Mouse (Mus musculus) kidney, adult 18-20 months (tissue): ENCODE measurements around the gene Stk10.

Source experiments
- DNase-seq: peaks from one replicate; pipeline ENCODE4 v3.0.0; 2021

Stk10 gene

DNA sequence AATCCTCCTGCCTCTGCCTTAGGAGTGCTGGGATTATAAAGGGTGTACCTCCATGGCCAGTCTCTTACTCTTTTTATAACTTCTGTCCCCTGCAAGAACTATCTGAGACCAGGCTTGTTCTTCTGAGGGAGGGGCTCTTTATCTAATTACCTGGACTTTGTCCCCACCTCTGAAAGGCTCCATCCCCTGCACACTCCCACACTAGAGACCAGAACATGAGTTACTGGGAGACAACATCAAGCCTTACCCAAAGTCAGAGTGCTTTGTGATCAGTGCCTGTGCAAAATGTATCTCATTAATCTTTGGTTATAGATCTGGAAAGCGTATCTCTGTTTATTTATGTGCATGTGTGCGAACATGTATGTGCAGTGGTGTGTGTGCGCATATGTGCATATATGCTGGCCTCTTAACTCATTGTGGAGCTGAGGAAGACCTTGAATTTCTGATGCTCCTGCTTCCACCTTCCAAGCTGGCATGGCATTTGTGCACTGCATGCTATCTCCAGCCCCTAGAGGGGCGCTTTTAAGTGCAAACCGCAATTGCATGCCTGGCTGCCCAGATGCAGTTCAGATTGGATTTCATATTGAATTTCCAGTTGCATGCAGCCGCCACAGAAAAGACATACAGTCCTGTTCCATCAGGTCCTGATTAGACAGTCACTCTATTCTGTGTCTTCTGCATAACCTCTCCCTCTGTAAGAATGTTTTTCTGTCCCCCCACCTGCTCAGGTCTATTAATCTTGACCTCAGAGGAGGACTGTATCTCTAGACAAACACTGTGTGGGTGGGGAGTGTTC lies 43.1 kb downstream of the Stk10 start:
- no peak for DNase-seq

DNA sequence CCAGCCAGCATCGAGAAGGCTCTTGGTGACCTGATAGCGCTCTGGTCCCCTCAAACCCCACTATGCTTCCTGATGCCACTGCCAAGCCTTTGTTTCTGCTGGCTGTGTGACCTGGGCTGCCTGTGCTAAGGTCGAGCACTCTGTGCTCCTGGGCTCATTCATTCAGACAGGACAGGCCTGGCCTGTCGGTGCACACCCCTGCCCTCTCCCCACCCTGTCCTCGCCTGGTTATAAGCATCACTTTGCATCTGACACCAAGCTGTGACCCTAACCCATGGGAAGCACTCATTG lies 43.6 kb downstream of the Stk10 start:
- DNase-seq: no peak

DNA sequence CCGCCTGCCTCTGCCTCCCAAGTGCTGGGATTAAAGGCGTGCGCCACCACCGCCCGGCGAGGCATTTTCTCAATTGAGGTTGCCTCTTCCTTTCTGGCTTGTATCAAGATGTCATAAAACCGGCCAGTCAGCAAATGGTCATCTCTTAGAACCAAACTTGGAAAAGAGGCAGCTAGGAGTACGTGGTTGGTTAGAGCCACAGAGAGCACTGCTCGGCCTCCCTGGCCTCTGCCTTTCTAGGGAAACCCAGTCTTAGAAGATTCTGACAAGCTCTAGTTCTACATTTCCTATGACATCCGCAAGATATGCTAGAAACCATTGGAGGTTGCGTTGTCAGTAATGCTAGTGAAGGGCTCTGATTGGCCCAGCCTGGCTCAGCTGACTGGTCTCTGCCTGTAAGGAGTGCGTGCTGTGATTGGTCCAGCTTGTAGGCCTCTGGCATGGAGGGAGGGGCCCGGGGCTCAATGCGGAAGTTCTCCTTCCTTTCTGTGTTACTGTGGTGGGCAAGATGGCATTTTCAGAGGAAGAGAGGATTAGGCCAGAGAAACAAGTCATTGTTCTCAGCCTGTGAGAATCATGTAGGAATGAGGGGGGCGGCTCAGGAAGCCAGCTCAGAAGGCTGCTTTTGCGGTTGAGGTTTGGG lies 47.3 kb downstream of the Stk10 start:
- DNase-seq: peak; percentile 13

DNA sequence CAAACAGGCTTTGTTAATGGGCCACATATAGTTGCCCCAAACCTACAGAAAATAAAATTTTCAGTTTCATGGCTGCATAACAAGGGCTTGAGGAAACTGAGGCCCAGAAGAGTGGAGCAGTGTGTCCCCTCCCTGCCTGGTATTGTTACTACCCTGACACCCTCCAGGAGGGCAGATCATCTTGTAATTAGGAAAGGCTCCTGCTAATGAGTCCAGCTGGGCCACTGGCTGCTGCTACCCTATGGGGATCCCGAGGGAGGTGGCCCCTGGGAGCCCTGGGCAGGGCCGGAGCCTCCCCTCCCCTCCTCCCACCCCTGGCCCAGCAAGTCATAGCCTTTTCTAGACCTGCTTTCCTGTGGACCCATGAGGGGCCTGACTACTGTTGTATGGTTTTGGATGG lies 47.9 kb downstream of the Stk10 start:
- no peak for DNase-seq

DNA sequence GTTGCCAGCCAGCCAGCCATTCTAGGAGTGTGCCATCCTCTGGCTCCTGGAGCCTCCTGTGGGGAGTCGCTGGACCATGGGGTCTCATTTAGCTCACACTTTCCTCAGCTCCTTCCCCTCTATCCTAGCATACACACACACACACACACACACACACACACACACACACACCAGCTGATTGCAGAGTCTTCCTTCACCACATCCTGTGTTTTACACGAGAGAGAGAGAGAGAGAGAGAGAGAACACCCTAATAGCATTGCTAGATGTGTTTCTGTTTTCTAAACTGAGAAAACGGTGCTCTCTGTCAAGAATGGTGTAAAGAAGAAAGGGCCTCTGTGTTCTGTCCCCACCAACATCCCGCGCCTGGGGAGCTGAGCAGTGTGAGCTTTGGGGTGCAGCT lies 49.7 kb downstream of the Stk10 start:
- no peak for DNase-seq

DNA sequence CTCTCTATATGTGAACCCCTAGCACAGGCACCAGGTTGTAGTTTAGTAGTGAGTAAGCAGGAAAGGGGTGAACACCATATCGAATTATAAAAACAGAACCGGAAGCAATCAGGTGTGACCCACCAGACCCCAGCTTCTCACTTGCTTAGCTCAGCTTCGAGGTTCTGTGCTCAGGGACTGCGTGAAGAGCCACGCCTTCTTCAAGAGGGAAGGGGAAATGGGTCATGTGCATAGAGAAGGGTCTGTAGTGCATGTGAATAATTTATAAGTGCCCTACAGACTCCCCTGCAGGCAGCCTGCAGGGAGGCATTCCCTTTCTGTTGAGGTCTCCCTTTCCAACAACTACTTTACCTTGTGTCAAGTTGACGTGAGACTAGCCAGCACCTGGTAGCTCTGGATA lies 52.9 kb downstream of the Stk10 start:
- DNase-seq: no peak

DNA sequence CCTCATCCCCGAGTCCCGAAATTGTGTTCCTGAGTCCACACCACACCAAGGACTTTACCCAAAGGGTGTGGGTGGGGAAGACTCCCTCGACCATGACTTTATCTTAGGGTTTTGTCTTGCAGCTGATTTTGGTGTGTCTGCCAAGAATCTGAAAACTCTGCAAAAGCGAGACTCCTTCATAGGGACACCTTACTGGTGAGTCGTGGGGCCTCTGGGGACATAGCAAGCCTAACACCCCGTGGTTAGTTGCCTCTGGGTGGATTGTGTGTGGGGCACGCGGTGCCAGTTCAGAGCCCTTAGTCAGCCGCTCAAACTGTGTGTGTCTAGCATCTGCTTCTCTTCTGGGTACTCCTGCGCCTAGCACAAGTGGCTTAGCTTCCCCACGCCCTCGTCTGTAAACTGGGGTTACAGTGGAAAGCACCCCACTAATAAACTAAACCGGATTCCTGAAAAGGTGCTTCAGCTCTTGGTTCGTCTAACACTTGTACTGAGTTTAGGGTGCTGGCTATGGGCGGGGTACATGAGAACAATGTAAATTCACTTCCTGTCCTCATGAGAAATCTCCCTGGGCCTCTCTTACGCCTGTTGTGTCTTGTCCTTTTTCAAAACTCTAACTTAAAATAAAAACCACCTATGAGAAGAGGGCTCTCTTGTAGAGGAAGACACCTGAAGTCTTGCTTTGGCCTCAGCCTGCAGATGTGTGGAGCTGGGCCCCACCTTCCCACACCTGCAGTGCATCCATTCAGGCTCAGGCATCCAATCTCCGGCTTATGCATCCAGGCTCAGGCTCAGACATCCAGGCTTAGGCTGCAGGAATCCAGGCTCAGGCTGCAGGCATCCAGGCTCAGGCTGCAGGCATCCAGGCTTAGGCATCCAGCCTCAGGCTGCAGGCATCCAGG lies 54.3 kb downstream of the Stk10 start:
- no peak for DNase-seq

DNA sequence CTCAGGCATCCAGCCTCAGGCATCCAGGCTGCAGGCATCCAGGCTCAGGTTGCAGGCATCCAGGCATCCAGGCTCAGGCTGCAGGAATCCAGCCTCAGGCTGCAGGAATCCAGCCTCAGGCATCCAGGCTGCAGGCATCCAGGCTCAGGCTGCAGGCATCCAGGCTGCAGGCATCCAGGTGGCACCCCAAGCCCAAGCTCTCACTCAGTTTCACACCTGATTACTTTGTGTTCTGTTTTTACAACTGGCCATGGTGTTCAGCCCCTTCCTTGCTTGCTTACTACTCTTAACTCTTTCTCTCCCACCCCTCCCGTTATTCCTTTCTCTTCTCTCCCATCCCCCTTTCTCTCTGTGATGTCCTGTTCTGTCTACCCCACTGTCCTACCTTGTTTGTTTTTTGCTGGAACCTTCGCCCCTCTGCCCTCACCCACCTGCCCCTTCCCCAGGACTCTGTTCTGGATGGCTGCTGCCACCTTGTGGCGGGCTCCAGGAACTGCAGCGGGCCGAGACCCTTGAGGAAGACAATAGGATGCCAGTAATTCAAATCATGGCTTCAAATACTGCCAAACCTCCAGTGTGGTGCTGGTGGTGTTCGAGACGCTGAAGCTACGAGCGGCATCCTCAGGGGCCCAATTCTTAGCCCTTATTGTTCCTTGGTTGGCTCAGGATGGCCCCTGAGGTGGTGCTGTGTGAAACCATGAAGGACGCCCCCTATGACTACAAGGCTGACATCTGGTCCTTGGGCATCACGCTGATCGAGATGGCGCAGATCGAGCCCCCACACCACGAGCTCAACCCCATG lies 55.2 kb downstream of the Stk10 start:
- DNase-seq: peak; percentile 76

DNA sequence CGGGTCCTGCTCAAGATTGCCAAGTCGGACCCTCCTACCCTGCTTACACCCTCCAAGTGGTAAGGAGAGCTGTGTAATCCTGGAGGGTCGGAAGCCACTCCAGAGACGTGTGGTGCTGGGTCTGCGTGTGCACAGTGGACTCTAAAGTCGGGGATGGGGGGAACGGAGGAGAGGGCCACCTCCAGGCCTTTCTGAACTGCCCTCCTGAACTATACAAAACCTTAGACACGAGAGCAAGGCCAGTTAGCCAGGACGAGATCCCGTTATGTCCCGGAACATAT lies 55.7 kb downstream of the Stk10 start:
- no peak for DNase-seq

DNA sequence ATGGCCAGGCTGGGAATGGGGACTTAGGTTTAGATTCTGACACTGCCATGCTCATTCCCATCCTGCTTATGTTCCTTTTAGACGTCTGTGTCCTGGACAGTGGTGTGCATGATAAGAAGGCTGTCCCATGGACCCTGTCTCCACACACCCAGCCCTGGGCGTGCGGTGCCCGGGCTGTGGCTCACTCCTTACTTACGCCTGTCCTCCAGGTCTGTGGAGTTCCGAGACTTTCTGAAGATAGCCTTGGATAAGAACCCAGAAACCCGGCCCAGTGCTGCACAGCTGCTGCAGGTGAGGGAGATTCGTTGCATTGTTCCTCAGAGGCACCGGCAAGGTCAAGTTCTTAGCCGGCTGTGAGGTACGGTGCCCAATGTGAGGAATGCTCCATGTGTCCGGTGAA lies 56.1 kb downstream of the Stk10 start:
- no peak for DNase-seq

DNA sequence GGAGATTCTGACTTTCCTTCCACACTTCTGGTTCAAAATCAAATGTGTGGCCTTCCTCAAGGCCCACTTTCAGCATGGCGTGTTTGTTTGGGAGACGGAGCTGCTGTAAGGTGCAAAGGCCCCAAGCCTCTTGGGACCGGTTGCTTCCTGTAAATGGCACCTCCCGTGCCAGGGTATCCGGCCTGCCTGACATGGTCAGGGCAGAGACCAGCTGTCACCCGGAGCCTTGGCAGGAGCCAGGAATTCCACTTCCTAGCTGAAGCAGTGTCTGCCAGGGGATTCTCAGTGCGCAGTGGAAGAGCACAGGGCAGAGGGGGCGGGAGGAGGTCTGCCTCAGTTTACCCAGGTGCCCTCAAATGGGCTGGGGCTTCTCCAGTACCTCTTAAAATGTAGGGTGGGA lies 56.7 kb downstream of the Stk10 start:
- no peak for DNase-seq

DNA sequence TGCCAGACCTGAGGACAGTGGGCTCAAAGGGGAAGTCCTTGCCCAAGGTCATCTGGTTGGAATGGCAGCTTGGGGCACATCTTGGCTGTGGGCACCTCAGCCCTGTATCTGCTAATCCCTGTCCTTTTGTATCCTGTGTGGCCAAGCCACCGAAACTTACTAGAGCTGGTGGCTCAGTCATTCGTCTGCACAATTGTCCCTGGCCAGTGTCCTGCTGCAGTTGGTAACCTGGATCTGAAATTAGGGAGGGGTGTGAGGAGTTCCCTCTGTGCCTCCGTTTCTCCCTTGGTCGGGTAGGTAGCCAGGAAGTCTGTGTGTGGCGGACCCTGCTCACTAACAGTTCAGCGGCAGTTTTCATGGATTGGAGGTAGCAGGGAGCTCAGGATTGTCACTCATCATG lies 57.1 kb downstream of the Stk10 start:
- no peak for DNase-seq

DNA sequence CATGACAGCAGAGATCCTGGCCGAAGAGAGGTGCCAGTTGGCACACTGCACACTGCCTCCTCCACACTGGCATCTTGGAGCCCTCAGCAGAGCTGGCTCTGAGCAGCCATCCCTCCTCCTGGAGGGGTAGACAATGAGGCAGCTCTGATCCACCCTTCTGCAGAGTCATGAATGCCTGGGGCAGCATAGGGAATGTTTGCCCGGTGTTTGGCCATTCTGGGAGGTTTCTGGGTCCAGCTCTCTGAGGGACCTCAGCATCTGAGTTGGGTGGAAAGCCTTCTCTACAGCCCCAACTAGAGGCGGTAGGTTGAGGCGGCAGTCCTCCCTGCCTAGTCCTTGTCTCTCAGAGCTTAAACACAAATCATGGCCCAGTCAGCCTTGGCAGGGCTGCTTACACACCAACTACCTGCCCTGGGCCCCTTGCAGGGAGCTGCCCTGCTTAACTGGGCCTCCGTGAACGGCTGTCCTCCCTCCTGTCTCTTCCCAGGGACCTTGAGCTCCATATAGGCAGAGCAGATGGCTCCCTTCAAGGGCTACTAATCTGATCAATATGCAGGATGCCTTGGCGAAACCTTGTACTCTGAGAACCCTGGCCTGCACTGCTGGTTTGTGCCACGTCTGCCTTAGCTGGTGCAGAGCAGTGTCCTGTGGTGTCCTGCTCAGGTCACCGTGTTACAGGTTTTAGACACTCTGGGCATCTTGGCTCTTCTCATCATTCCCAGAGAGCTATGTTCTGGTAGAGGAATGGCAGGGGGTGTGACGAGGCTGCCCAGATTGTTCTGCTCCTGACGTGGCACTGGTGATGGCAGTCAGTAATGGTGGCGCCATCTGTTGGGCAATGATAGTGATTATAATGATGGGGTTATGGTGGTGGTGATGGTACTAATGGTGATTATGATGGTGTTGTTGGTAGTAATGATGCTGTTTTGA lies 59.1 kb downstream of the Stk10 start:
- DNase-seq: no peak

DNA sequence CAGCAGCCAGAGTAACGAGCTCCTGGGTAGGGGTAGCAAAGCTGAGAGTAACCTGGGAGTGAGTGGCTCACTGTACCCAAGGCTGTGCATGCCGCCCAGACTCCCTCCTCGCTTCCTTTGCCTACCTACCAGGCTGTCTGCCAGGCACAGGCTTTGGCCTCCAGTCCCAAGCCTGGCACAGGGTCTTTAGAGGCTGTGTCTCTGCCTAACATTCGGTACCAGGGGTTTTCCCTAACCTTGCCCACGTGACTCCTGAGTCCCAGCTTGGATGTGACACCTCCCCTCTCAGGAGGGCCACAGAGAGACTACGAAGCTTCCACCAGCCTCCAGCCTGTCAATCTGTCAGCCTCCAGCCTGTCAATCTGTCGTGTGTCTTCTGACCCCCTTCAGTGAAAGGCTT lies 60.0 kb downstream of the Stk10 start:
- no peak for DNase-seq

DNA sequence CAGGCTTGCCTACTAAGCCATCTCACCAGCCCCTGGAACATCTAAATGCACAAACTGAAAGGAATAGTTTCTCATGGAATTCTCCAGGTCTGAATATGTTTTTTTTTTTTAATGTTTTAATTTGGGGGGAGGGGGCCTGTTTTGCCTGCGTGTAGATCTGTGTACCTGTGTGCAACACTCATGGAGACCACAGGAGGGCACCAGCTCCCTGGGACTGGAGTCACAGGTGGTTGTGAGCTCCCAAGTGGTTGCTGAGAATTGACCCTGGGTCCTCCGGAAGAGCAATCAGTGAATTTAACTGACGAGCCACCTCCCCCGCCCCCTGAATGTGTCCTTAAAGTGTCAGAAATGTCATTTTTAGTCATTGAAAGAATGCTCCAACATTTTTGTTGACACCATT lies 61.0 kb downstream of the Stk10 start:
- DNase-seq: no peak

DNA sequence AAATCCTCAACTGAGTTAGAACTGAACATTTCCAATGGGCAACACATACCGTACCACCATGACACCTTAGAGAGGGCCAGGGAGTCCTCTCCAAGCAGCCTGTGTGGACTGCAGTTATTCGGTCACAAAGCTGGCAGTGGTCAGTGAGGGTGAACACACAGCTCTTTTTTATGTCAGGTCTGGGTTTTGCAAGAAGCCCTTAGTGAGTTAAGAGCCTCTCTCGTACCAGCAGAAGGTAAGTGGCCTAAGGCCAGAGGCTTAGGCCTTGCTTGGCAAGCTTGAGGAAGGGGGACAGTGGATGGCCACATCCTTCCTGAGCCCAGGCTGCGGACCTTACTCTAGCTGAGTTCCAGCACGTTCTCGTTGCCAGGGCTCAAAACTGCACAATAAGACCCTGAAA lies 67.3 kb downstream of the Stk10 start:
- no peak for DNase-seq

DNA sequence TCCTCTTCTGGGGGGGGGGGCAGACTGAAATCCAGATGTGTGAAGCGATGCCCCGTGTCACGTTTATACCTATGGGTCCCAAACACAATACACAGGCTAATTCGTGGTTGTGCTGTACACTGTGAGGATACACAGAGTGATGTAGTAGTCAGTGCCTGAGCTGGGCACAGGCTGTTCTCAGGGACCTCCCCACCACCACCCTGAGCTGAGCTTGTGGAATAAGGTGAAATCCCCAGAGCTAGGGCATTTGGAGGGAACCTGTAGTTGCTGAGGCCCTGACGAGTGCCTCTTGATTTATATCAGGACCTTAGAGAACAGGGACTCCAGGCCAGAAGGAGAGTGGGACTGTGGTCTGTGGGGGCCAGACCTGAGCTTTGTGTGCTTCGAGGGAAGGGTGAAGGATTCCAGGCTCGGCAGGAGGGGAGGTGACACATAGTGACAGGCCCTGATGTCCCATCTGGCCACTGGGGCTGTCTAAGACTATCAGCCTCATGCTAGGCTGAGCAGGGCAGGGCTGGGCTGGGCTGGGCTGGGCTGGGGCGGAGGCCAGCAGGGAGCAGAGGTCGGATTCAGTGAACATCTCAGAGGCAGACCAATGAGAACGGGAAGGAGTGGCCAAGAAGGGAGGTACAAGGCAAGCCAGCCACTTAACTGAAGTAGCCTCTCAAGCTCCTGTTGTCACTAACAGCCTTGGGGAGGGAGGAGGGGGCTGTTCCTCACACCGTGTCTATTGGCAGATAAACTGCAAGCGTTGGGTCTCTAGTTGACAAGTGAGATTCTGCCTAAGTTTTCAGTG lies 68.6 kb downstream of the Stk10 start:
- peak; percentile 34 for DNase-seq

DNA sequence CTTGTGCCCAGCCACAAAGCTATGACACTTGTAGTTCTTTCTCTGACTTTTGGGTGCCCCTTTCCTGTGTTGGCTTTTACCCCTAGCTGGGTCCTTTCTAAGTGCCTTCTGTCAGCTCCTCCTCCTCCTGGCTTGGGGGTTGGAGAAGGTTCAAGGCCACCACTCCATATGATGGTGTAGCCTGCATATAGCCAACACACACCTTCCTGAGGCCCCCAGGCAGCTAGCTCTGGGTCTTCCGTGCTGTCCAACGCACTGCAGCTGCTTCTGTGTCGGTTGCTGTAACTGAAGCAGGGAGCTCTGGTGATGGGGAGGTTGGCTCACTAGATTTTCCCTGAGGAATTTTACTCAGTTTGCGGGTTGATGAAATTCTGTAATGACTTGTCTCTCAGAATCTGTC lies 71.6 kb downstream of the Stk10 start:
- no peak for DNase-seq

DNA sequence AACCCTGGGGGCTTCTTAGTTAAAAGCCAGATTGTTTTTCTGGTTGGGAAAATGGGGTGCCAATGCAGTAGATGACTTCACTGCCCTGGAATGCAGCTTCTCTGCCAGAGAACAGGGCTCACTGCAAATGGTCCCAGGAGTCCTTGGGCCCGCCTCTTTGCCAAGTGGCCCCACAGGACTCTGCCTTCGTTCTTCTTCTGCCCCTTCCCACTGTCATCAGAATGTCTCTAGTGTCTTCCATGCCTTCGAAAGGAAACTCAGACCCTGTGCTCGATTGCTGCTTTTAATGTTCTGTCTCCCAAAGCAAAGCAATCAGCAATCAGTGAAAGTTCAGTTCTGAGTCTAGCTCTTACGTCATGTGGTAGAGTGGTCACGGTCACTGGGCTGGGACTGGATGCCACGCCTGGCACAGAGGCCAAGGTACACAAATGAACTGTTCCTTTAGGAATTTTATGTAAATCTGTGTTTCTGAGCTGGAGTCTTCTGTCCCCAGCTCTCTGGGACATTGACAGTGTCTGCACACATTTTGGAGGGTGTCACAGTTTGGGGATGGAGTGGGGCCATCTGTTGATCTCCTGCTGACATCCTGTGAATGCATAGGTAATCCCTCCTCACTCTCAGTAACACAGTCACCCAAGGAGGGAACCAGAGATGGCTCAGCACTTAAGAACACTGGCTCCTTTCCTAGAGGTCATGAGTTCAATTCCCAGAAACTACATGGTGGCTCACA lies 72.2 kb downstream of the Stk10 start:
- peak; percentile 74 for DNase-seq

DNA sequence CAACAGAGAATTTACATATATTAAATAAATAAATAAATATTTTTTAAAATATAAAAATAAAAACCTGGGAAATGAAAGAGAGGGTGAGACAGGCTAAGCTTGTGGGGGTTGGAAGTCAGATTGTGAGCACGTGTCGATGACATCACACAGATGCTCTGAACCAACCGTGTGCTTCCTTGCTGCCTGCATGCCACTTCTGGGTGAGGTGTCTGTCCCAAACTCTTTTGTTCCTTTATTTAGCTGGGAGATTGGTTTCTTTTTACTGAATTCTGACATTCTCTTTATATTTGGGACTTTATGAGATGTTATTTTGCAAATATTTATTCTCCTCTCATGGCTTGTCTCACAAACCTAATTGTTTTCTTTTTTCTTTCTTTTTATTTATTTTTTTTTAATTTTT lies 72.8 kb downstream of the Stk10 start:
- DNase-seq: no peak

DNA sequence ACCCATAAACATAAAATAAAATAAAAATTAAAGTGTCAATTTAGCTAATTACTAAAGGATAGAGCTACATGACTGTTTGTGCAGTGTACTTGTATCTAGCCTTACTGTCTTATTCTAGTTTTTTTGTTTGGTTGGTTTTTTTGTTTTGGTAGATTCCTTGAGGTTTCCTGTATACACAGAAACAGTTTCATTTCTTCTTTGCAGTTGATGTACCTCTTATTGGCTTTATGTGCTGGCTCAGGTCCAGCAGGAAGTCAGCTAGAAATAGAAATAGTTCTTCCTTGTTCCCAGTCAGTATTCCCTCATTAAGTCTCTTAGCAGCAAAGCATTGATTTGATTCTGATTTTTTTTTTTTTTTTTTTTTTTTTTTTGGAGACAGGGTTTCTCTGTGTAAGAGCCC lies 74.2 kb downstream of the Stk10 start:
- DNase-seq: peak; percentile 19
